Mouse (Mus musculus) bone marrow, adult 2 months (tissue): ENCODE data around the gene Slc45a2.

Experiments
- CTCF ChIP-seq: fragments of 200-500 bp; IDR thresholded peaks from 2 replicates; pipeline ENCODE4 v1.5.1; 2011; ENCODE audit warnings: low read length, control low read depth; ENCODE audit not compliant: control insufficient read depth, insufficient read depth
- POLR2A ChIP-seq: fragments of 200-500 bp; IDR thresholded peaks from 2 replicates; pipeline ENCODE4 v1.6.1; 2011; ENCODE audit warnings: low read depth, mild to moderate bottlenecking, control low read depth, low read length, borderline replicate concordance; ENCODE audit not compliant: control insufficient read depth

- no peak for TF ChIP-seq CTCF
- no peak for TF ChIP-seq POLR2A
Observed at GRCm38 (mm10) chr15:11030188-11030587, 29.7 kb downstream of the Slc45a2 start.
